Mouse (Mus musculus) liver, embryonic 14.5 days (tissue): ENCODE results near the gene Olfr13.
"Not testable (repeated sequence)": the region's sequence is repeated elsewhere in the genome, so short reads cannot be mapped to it uniquely, and the experiment has no call there.

Experiments used
- CTCF ChIP-seq: IDR thresholded peaks from 2 replicates; pipeline ENCODE4 v1.5.1; 2016; ENCODE audit warnings: antibody characterized with exemption, low read depth, control low read depth
- EP300 ChIP-seq: IDR thresholded peaks from 2 replicates; pipeline ENCODE4 v1.6.1; 2016; ENCODE audit warnings: antibody characterized with exemption, low read depth

DNA sequence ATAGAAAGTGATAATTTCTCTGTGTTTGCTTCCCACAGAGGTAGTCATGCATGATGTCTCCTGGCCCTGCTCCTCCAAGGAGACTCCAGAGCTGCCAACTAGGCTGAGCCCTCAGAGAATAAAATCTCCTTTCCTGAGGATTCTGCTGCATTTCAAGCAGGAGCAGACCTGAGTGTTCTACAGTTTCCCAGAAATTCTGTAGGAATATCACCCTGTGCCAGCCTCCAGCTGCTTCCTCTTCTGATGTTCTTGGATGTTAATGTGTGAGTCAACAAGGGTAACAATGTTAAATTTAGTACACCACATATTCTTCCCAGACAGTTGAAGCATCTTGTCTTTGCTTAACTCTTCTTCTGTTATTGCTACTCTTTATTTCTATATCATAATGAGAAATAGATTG, 40.9 kb downstream of the Olfr13 start, which contains the start of gene Olfr434:
- TF ChIP-seq CTCF, EP300: not testable (repeated sequence)
